Mouse (Mus musculus): ENCODE results near the gene N4bp1.

DNA sequence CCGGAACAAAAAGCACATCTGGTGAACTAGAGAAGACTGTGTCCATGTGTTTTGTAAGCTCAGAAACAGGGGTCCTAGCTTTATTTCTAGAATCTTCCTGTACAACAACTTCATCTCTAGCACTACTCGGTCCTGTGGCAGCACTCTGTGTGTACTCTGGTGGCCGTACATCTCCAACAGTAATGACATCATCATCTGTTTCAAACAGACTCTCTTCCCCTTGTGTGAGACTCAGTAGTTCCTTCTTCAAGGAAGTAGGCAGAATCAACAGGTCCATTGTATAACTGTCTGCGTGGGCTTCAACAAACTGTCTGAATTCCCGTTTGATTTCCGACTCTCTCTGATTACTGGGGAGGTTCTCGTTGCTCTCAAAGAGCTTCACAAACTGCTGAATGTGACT is 23.5 kb downstream of the N4bp1 start:
- no peak for TF ChIP-seq CTCF (IDR thresholded peaks at IDR 0.05; ENCODE audit: control insufficient read depth, insufficient read depth, low read length)
- TF ChIP-seq POLR2A (IDR thresholded peaks at IDR 0.05; ENCODE audit: borderline replicate concordance, control insufficient read depth, low read depth, low read length): no peak
